Mouse (Mus musculus) ovary, postnatal 14 days (tissue): ENCODE measurements around the gene Zcchc14.
"Not testable (repeated sequence)": the region's sequence is repeated elsewhere in the genome, so short reads cannot be mapped to it uniquely, and the experiment has no call there.

ENCODE experiments used
- DNase-seq: peaks from one replicate; pipeline ENCODE4 v3.0.0; 2022; ENCODE audit warnings: low spot score

Gene Zcchc14

GRCm38 (mm10) chr8:121620801-121621516 lies 31.7 kb downstream of the Zcchc14 start:
- DNase-seq = no peak

DNA sequence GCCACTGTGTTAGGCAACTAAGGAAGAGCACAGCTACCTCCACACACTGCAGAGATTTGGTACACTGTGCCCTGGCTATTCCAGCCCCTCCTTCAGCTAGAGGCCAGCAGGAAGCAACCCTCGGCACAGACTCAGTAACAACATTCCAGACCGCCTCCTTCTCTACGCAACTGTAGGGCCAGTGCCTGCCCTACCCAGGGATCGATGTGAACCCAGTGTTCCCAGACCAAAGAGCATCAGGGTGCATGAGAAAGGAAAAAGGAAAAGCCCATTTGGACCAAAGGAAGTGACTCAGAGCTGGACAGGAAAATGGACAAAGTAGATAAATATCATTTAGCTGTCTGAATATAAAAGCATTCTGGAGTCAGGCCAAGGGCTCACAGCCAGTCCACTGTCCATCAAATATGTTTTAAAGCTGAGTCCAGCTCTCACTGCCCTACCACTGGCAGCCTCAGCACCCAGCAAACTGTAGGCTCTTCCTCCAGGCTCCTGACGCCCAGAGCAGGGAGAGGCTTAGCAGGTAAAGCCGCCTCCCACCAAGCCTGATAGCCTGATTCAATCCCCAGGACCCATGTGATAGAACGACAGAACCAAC lies 33.2 kb downstream of the Zcchc14 start:
- no peak for DNase-seq

- no peak for DNase-seq
These were observed 39.3 kb downstream of the Zcchc14 start for GRCm38 (mm10) chr8:121613419-121613818.

DNA sequence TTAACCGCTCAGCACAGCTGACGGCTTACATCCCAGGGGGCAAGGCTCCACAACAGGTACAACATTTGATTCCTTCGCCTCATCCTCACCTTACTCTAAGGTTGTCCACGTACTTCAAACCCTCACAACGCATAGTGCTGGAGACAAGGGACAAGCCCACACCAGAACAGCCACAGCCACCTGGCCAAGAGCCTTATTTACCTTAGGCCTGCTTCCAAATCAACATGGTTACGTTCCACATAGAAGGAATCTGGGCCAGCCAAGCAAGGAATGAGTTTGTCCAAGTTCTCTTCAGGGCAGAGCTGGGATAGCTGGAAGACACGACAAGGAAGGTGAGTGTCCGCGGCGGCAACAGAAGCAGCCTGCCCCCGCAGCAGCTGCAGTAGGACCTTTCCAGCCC lies 42.8 kb downstream of the Zcchc14 start:
- no peak for DNase-seq

GRCm38 (mm10) chr8:121609251-121609650 lies 43.5 kb downstream of the Zcchc14 start:
- no peak for DNase-seq

DNA sequence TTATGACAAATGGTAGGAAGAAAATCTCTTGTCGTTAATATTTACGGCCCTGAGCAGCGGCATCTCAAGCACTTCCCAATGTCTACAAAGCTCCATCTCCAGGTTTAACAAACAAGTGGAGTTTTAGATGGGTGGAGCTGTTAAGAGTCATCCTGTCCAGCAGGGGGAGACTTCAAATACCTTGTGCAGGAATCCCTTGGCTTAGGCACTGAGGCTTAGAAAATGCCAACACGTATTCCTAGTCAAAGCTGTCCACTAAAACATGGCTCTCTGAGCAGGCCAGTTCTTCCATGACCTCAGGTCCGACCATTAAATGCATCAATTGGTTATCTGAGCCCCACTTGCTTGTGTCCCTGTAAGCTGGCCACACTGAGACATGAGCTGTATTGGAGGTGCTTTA lies 45.0 kb downstream of the Zcchc14 start:
- DNase-seq = no peak

GRCm38 (mm10) chr8:121603801-121604200 lies 48.9 kb downstream of the Zcchc14 start:
- no peak for DNase-seq

GRCm38 (mm10) chr8:121602860-121603259 lies 49.8 kb downstream of the Zcchc14 start:
- DNase-seq = peak; percentile 53

- no peak for DNase-seq
These were observed 50.3 kb downstream of the Zcchc14 start for GRCm38 (mm10) chr8:121602411-121602810.

GRCm38 (mm10) chr8:121599842-121600241 lies 52.9 kb downstream of the Zcchc14 start:
- DNase-seq = no peak

DNA sequence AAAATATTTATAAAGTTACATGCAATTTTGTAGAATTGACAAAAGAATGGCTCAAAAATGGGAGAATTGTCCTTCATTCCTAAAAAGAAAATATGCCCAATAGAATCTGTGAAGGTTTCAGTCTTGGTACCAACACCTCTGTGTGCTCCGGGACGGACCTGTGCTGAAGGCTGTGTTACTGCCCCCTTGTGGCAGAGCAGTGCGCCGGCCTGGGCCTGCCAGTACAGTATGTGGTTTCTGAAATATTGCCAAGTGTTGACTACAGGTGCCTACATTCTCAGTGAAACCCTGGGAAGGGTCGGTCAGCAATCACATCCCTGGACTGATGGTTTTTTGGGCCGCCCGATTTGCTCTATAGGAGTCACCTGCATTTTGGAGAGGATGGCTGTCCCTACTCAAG lies 53.8 kb downstream of the Zcchc14 start:
- peak; percentile 72 for DNase-seq

DNA sequence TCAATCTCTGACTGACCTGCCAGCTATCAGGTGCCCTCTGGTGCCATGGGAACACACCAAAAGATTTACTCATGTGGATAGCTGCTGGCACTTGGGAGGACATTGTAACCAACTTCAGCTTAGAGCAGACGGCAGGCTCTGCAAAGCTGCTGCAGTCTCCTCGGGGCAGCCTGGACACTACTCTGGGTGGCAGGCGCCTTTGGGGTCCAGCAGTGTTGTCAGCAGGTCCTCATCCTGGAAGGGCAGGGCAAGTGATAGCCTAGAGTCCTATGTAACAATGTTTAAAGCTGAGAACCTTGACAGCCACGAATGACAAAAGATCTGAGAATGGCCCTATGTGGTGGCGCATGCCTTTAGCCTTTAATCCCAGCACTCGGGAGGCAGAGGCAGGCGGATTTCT lies 54.5 kb downstream of the Zcchc14 start:
- DNase-seq = no peak

GRCm38 (mm10) chr8:121597492-121597891 lies 55.2 kb downstream of the Zcchc14 start:
- not testable (repeated sequence) for DNase-seq

- no peak for DNase-seq
These were observed 58.7 kb downstream of the Zcchc14 start for GRCm38 (mm10) chr8:121593983-121594382.

GRCm38 (mm10) chr8:121593293-121593692 lies 59.4 kb downstream of the Zcchc14 start:
- no peak for DNase-seq

DNA sequence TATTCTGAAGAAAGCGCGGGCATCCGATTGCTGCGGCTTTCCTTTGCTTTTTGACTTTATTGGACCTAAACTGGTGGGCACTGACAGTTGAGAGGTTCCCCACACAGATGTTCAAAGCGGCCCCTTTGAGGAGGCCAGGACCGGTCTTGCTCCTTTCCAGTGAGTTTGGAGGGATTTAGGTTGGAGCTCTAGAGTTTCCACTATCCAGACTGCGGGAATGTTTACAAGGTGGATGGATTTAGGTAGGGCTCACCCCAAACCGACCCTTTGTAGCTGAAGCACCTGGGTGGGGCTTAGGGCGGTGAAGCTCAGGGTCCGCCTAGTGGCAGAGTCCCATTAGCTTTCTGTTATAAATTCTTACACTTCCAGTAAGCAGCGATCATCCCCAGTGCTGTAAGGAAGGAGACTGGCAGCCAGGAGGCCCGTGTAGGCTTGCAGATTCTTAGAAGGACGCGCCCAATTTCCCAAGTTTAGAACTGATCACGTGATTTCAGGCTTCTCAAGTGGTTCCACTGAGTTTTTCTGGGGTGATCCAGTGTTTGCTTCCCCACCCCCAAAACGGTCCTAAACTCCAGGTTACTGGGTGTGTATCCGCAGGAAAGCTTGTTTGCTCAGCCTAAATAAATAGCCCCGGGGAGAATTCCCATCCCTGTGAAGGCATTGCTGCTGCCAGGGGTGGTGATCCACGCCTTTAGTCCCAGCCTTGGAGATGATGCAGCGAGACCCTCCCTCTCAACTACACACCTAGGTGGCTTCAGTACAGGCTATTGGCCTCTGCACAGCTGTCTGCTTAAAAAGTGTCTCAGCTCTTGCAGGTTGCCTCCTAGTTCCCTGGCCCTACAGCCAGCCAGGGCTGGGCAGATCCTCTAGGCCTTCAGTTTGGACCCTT lies 61.3 kb downstream of the Zcchc14 start:
- no peak for DNase-seq

DNA sequence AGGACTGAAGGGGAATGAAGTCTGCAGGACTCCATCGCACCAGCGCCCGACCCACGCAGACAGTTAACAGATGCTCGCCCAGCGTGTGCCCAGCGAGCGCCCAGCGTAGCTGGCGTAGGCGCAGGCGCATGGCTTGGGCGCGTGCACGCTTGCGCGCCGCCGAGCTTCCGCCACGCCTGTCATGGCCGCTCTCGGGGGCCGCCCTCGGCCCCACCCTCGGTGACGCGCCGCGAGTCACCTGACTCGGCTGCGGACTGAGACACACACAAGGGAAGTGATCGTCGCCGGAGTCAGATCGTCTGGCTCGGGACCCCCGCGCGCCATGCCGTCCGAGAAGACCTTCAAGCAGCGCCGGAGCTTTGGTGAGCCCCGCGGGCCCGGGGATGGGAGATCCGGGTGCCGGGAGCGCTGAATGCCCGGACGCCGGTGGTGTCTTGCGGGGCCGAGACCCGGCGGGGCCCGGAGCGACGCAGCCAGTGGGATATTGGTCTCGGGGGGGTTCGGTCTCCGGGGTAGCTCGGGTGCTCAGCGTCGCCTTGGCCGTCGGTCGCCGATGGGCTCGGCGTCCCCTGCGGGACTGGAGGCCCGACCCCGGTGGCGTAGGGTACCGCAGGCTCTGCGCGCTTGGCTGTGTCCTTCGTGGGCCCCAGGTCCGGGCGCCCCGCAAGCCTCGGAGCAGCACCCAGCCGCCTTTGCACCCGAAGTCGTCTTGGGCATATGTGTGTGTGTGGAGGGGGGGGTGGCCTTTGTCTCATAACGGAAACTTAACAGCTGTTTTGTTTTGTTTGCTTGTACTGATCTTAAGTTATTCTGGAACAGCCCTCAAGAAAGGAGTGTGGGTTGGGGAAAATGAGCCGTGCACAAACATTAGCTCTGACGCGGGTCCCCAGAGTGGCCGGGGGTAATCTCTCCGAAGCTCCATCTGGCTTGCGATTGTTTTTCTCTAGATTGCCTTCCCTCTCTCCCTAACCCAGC lies 62.2 kb downstream of the Zcchc14 start, which contains the start of gene Map1lc3b:
Gene Map1lc3b (plus strand): TSS at position 159 of the 975 bp plus-strand sequence.
- peak; percentile 97 for DNase-seq

- DNase-seq = no peak
These were observed 63.4 kb downstream of the Zcchc14 start for GRCm38 (mm10) chr8:121589205-121589726.

GRCm38 (mm10) chr8:121588750-121589149 lies 64.0 kb downstream of the Zcchc14 start:
- no peak for DNase-seq

- DNase-seq = peak; percentile 99
These were observed 67.4 kb downstream of the Zcchc14 start for GRCm38 (mm10) chr8:121585159-121585825.

GRCm38 (mm10) chr8:121584730-121585129 lies 68.0 kb downstream of the Zcchc14 start:
- no peak for DNase-seq
